Mouse (Mus musculus) small intestine, adult 2 months (tissue): ENCODE results near the gene Lrwd1. TPM values are rescaled to one million over a fixed set of nuclear protein-coding genes. Genes with fewer than 3 reads are reported as not detected.
"Not testable (repeated sequence)": the region's sequence is repeated elsewhere in the genome, so short reads cannot be mapped to it uniquely, and the experiment has no call there.

Experiments
- H3K27ac ChIP-seq: fragments of 200-500 bp; 2 replicates; pipeline ENCODE4 v1.5.1; 2012; ENCODE audit warnings: low read depth, low read length, control low read depth, inconsistent platforms; ENCODE audit not compliant: insufficient read depth
- H3K27me3 ChIP-seq: fragments of 200-500 bp; 2 replicates; pipeline ENCODE4 v1.6.1; 2012; ENCODE audit warnings: mild to moderate bottlenecking, moderate library complexity, low read length, inconsistent platforms; ENCODE audit not compliant: control insufficient read depth, insufficient read depth
- H3K36me3 ChIP-seq: fragments of 200-500 bp; 2 replicates; pipeline ENCODE4 v1.6.1; 2012; ENCODE audit warnings: mild to moderate bottlenecking, low read length, control low read depth, inconsistent platforms; ENCODE audit not compliant: control insufficient read depth, insufficient read depth
- H3K4me1 ChIP-seq: fragments of 200-500 bp; 2 replicates; pipeline ENCODE4 v1.6.1; 2012; ENCODE audit warnings: low read length, inconsistent platforms, mixed read lengths; ENCODE audit not compliant: control insufficient read depth, insufficient read depth, insufficient read length
- H3K4me3 ChIP-seq: fragments of 200-500 bp; 2 replicates; pipeline ENCODE4 v1.5.1; 2012; ENCODE audit warnings: low read depth, mild to moderate bottlenecking, control low read depth, inconsistent platforms, low read length, moderate library complexity
- CTCF ChIP-seq: fragments of 200-500 bp; IDR thresholded peaks from 2 replicates; pipeline ENCODE4 v1.5.1; 2012; ENCODE audit warnings: low read depth, mild to moderate bottlenecking, control low read depth, inconsistent platforms, low read length, moderate library complexity, mixed read lengths; ENCODE audit not compliant: insufficient replicate concordance, insufficient read length; ENCODE audit errors: extremely low read depth
- POLR2A ChIP-seq: fragments of 200-500 bp; IDR thresholded peaks from 2 replicates; pipeline ENCODE4 v1.6.1; 2012; ENCODE audit warnings: low read depth, mild to moderate bottlenecking, control low read depth, inconsistent platforms, low read length, moderate library complexity
- WGBS: fragments of 180-500 bp; shearing (Covaris S2); methylation state at CpG from one replicate; pipeline ENCODE4 v1.1.7; 2018; 5-methylcytosine and 5-hydroxymethylcytosine counted together
- polyA plus RNA-seq: library from polyadenylated mRNA; depleted of rRNA; stranded (reverse); fragments of >200 nt; gene quantifications from 2 replicates; pipeline ENCODE4 v1.2.3, GENCODE M21; 2012

The Lrwd1 gene
- polyA plus RNA-seq, 1 experiment, result 16.9 TPM

GRCm38 (mm10) chr5:136122165-136122564, 13.7 kb downstream of the Lrwd1 start:
- no peaks in the 10 kb centered on the region for H3K27me3 ChIP-seq
- H3K4me3 ChIP-seq, result no peak overlapping the region
- peaks cover 6% of the 10 kb centered on the region; the same call in 1 of the 2 replicates for H3K4me1 ChIP-seq
- H3K36me3 ChIP-seq, result peaks cover 41% of the 10 kb centered on the region
- TF ChIP-seq POLR2A, result no peak
- TF ChIP-seq CTCF, result no peak
- H3K27ac ChIP-seq, result no peak overlapping the region
- 78% methylated on average over 10 of the region's 10 CpGs for WGBS

GRCm38 (mm10) chr5:136116784-136117112, 19.1 kb downstream of the Lrwd1 start:
- peaks cover 10% of the 10 kb centered on the region; the same call in 1 of the 2 replicates for H3K4me1 ChIP-seq
- TF ChIP-seq CTCF, result no peak
- no peak for TF ChIP-seq POLR2A
- no peaks in the 10 kb centered on the region for H3K27me3 ChIP-seq
- under 1% methylated on average over 22 of the region's 22 CpGs for WGBS
- peak overlapping the region; percentile 78 for H3K4me3 ChIP-seq
- 0 out of 2 replicates have a peak, but pooled peaks cover 4% of the 10 kb centered on the region for H3K36me3 ChIP-seq
- no peak overlapping the region for H3K27ac ChIP-seq

GRCm38 (mm10) chr5:136115891-136116783, 19.7 kb downstream of the Lrwd1 start, which contains the start of gene Polr2j:
Polr2j (plus strand) TSS chr5:136116631.
- Histone ChIP-seq H3K27ac (no peak within 1 kb of the TSS), H3K27me3 (no peaks in the 10 kb centered on the region), H3K4me3 (peak within 1 kb of the TSS; percentile 78), H3K36me3 (0 out of 2 replicates have a peak, but pooled peaks cover under 1% of the 10 kb centered on the region), H3K4me1 (peaks cover 10% of the 10 kb centered on the region; the same call in 1 of the 2 replicates)
- TF ChIP-seq POLR2A (peak; percentile 63), CTCF (peak; percentile 95)
- 3% methylated on average over 42 of the region's 42 CpGs for WGBS

- H3K27ac ChIP-seq, H3K4me3 ChIP-seq, H3K36me3 ChIP-seq, H3K27me3 ChIP-seq: not testable (repeated sequence)
- 35% methylated on average over 4 of the region's 4 CpGs for WGBS
- H3K4me1 ChIP-seq, result peaks cover 10% of the 10 kb centered on the region; the same call in 1 of the 2 replicates
Measured at GRCm38 (mm10) chr5:136113546-136113945, 22.3 kb downstream of the Lrwd1 start.

- TF ChIP-seq POLR2A (no peak), CTCF (no peak)
- no peak overlapping the region for H3K4me3 ChIP-seq
- no peaks in the 10 kb centered on the region for H3K36me3 ChIP-seq
- 61% methylated on average over 3 of the region's 3 CpGs for WGBS
- H3K4me1 ChIP-seq, result 0 out of 2 replicates have a peak, but pooled peaks cover 2% of the 10 kb centered on the region
- no peaks in the 10 kb centered on the region for H3K27me3 ChIP-seq
- H3K27ac ChIP-seq, result no peak overlapping the region
Measured at GRCm38 (mm10) chr5:136109042-136109441, 26.8 kb downstream of the Lrwd1 start.

- Histone ChIP-seq H3K4me3 (no peak overlapping the region), H3K4me1 (0 out of 2 replicates have a peak, but pooled peaks cover 2% of the 10 kb centered on the region), H3K27ac (no peak overlapping the region), H3K36me3 (no peaks in the 10 kb centered on the region), H3K27me3 (no peaks in the 10 kb centered on the region)
- TF ChIP-seq POLR2A, result no peak
- no peak for TF ChIP-seq CTCF
- WGBS, result 46% methylated on average over 2 of the region's 2 CpGs
Measured at GRCm38 (mm10) chr5:136108486-136108885, 27.4 kb downstream of the Lrwd1 start.

- Histone ChIP-seq H3K4me3 (no peak overlapping the region), H3K36me3 (no peaks in the 10 kb centered on the region), H3K27ac (no peak overlapping the region), H3K27me3 (no peaks in the 10 kb centered on the region), H3K4me1 (peaks cover 9% of the 10 kb centered on the region)
- peak; percentile 49; the same call in 1 of the 2 replicates for TF ChIP-seq CTCF
- no peak for TF ChIP-seq POLR2A
- WGBS, result 93% methylated on average over 5 of the region's 5 CpGs
Measured at GRCm38 (mm10) chr5:136104511-136104910, 31.4 kb downstream of the Lrwd1 start.
